Mouse (Mus musculus) heart, adult 2 months (tissue): ENCODE measurements around the gene Ezh1.

Source experiments
- CTCF ChIP-seq: fragments of 200-600 bp; IDR thresholded peaks from 2 replicates; pipeline ENCODE4 v1.8.1; 2022; ENCODE audit warnings: antibody characterized with exemption, mild to moderate bottlenecking, moderate library complexity
- EP300 ChIP-seq: fragments of 200-500 bp; IDR thresholded peaks from 2 replicates; pipeline ENCODE4 v1.6.1; 2011; ENCODE audit warnings: low read depth, low read length, control low read depth; ENCODE audit not compliant: insufficient read depth
- POLR2A ChIP-seq: fragments of 200-500 bp; IDR thresholded peaks from 2 replicates; pipeline ENCODE4 v1.6.1; 2011; ENCODE audit warnings: mild to moderate bottlenecking, low read depth, low read length, control low read depth; ENCODE audit not compliant: insufficient read depth

- TF ChIP-seq CTCF = no peak
- no peak for TF ChIP-seq EP300
- TF ChIP-seq POLR2A = no peak
Measured at GRCm38 (mm10) chr11:101188166-101188805, 38.0 kb downstream of the Ezh1 start.
